Mouse (Mus musculus): ENCODE measurements around the gene Ipo4. TPM values are rescaled to one million over a fixed set of nuclear protein-coding genes. Genes with fewer than 3 reads are reported as not detected.

Gene Ipo4
- polyA plus RNA-seq, 1 experiment from 2014 or later: 11.5 TPM

Other genes starting within 250 kb of the Ipo4 start
- gene Dhrs4, start 157.2 kb downstream of the Ipo4 start, polyA plus RNA-seq (2014; fragmentation: Illumina TruSeq; extraction: RNeasy Lipid Tissue Mini Kit (QIAGEN cat#74804)): 25.6 TPM
- 0.17 TPM for gene Carmil3, start 145.3 kb downstream of the Ipo4 start, polyA plus RNA-seq (2014; fragmentation: Illumina TruSeq; extraction: RNeasy Lipid Tissue Mini Kit (QIAGEN cat#74804))
- gene Cpne6, start 125.5 kb downstream of the Ipo4 start, polyA plus RNA-seq (2014; fragmentation: Illumina TruSeq; extraction: RNeasy Lipid Tissue Mini Kit (QIAGEN cat#74804)): not detected
- gene Nrl, start 111.0 kb downstream of the Ipo4 start, polyA plus RNA-seq (2014; fragmentation: Illumina TruSeq; extraction: RNeasy Lipid Tissue Mini Kit (QIAGEN cat#74804)): not detected
- 10.0 TPM for gene Pck2, start 95.7 kb downstream of the Ipo4 start, polyA plus RNA-seq (2014; fragmentation: Illumina TruSeq; extraction: RNeasy Lipid Tissue Mini Kit (QIAGEN cat#74804))
- gene Dcaf11, start 76.0 kb downstream of the Ipo4 start, polyA plus RNA-seq (2014; fragmentation: Illumina TruSeq; extraction: RNeasy Lipid Tissue Mini Kit (QIAGEN cat#74804)): 8.8 TPM
- gene A730061H03Rik, start 75.6 kb downstream of the Ipo4 start, polyA plus RNA-seq (2014; fragmentation: Illumina TruSeq; extraction: RNeasy Lipid Tissue Mini Kit (QIAGEN cat#74804)): not detected
- not detected for gene Fitm1, start 60.3 kb downstream of the Ipo4 start, polyA plus RNA-seq (2014; fragmentation: Illumina TruSeq; extraction: RNeasy Lipid Tissue Mini Kit (QIAGEN cat#74804))
- 115 TPM for gene Psme1, start 57.8 kb downstream of the Ipo4 start, polyA plus RNA-seq (2014; fragmentation: Illumina TruSeq; extraction: RNeasy Lipid Tissue Mini Kit (QIAGEN cat#74804))
- gene Emc9, start 50.7 kb downstream of the Ipo4 start, polyA plus RNA-seq (2014; fragmentation: Illumina TruSeq; extraction: RNeasy Lipid Tissue Mini Kit (QIAGEN cat#74804)): 2.7 TPM
- 87.7 TPM for gene Psme2, start 44.8 kb downstream of the Ipo4 start, polyA plus RNA-seq (2014; fragmentation: Illumina TruSeq; extraction: RNeasy Lipid Tissue Mini Kit (QIAGEN cat#74804))
- 2.5 TPM for gene Rnf31, start 44.2 kb downstream of the Ipo4 start, polyA plus RNA-seq (2014; fragmentation: Illumina TruSeq; extraction: RNeasy Lipid Tissue Mini Kit (QIAGEN cat#74804))
- 37.8 TPM for gene Irf9, start 32.4 kb downstream of the Ipo4 start, polyA plus RNA-seq (2014; fragmentation: Illumina TruSeq; extraction: RNeasy Lipid Tissue Mini Kit (QIAGEN cat#74804))
- 0.77 TPM for gene Rec8, start 17.9 kb downstream of the Ipo4 start, polyA plus RNA-seq (2014; fragmentation: Illumina TruSeq; extraction: RNeasy Lipid Tissue Mini Kit (QIAGEN cat#74804))
- 0.60 TPM for gene Gm49378, start 1.9 kb upstream of the Ipo4 start, polyA plus RNA-seq (2014; fragmentation: Illumina TruSeq; extraction: RNeasy Lipid Tissue Mini Kit (QIAGEN cat#74804))
- gene Tm9sf1, start 7.8 kb upstream of the Ipo4 start, polyA plus RNA-seq (2014; fragmentation: Illumina TruSeq; extraction: RNeasy Lipid Tissue Mini Kit (QIAGEN cat#74804)): 44.3 TPM
- gene Tssk4, start 14.2 kb upstream of the Ipo4 start, polyA plus RNA-seq (2014; fragmentation: Illumina TruSeq; extraction: RNeasy Lipid Tissue Mini Kit (QIAGEN cat#74804)): not detected
- gene Mdp1, start 24.6 kb upstream of the Ipo4 start, polyA plus RNA-seq (2014; fragmentation: Illumina TruSeq; extraction: RNeasy Lipid Tissue Mini Kit (QIAGEN cat#74804)): 13.6 TPM
- 28.1 TPM for gene Gmpr2, start 36.0 kb upstream of the Ipo4 start, polyA plus RNA-seq (2014; fragmentation: Illumina TruSeq; extraction: RNeasy Lipid Tissue Mini Kit (QIAGEN cat#74804))
- 46.6 TPM for gene Nedd8, start 36.2 kb upstream of the Ipo4 start, polyA plus RNA-seq (2014; fragmentation: Illumina TruSeq; extraction: RNeasy Lipid Tissue Mini Kit (QIAGEN cat#74804))
- 11.2 TPM for gene Tinf2, start 45.9 kb upstream of the Ipo4 start, polyA plus RNA-seq (2014; fragmentation: Illumina TruSeq; extraction: RNeasy Lipid Tissue Mini Kit (QIAGEN cat#74804))
- not detected for gene Tgm1, start 78.0 kb upstream of the Ipo4 start, polyA plus RNA-seq (2014; fragmentation: Illumina TruSeq; extraction: RNeasy Lipid Tissue Mini Kit (QIAGEN cat#74804))
- 0.40 TPM for gene Rabggta, start 86.3 kb upstream of the Ipo4 start, polyA plus RNA-seq (2014; fragmentation: Illumina TruSeq; extraction: RNeasy Lipid Tissue Mini Kit (QIAGEN cat#74804))
- 8.2 TPM for gene Dhrs1, start 109.7 kb upstream of the Ipo4 start, polyA plus RNA-seq (2014; fragmentation: Illumina TruSeq; extraction: RNeasy Lipid Tissue Mini Kit (QIAGEN cat#74804))
- 6.1 TPM for gene Nop9, start 109.7 kb upstream of the Ipo4 start, polyA plus RNA-seq (2014; fragmentation: Illumina TruSeq; extraction: RNeasy Lipid Tissue Mini Kit (QIAGEN cat#74804))
- gene Cideb, start 122.5 kb upstream of the Ipo4 start, polyA plus RNA-seq (2014; fragmentation: Illumina TruSeq; extraction: RNeasy Lipid Tissue Mini Kit (QIAGEN cat#74804)): not detected
- not detected for gene Ltb4r2, start 125.5 kb upstream of the Ipo4 start, polyA plus RNA-seq (2014; fragmentation: Illumina TruSeq; extraction: RNeasy Lipid Tissue Mini Kit (QIAGEN cat#74804))
- gene Ltb4r1, start 130.0 kb upstream of the Ipo4 start, polyA plus RNA-seq (2014; fragmentation: Illumina TruSeq; extraction: RNeasy Lipid Tissue Mini Kit (QIAGEN cat#74804)): not detected
- gene Adcy4, start 148.1 kb upstream of the Ipo4 start, polyA plus RNA-seq (2014; fragmentation: Illumina TruSeq; extraction: RNeasy Lipid Tissue Mini Kit (QIAGEN cat#74804)): not detected
- not detected for gene Ripk3, start 152.9 kb upstream of the Ipo4 start, polyA plus RNA-seq (2014; fragmentation: Illumina TruSeq; extraction: RNeasy Lipid Tissue Mini Kit (QIAGEN cat#74804))
- 3.0 TPM for gene Nfatc4, start 187.2 kb upstream of the Ipo4 start, polyA plus RNA-seq (2014; fragmentation: Illumina TruSeq; extraction: RNeasy Lipid Tissue Mini Kit (QIAGEN cat#74804))
- gene Nynrin, start 218.1 kb upstream of the Ipo4 start, polyA plus RNA-seq (2014; fragmentation: Illumina TruSeq; extraction: RNeasy Lipid Tissue Mini Kit (QIAGEN cat#74804)): 1.1 TPM
- gene Cbln3, start 248.4 kb upstream of the Ipo4 start, polyA plus RNA-seq (2014; fragmentation: Illumina TruSeq; extraction: RNeasy Lipid Tissue Mini Kit (QIAGEN cat#74804)): 0.14 TPM
- gene Khnyn, start 249.0 kb upstream of the Ipo4 start, polyA plus RNA-seq (2014; fragmentation: Illumina TruSeq; extraction: RNeasy Lipid Tissue Mini Kit (QIAGEN cat#74804)): 13.0 TPM

Data from ovary, adult 10 weeks (tissue).